Mouse (Mus musculus): ENCODE data around the gene Ldlr. TPM values are rescaled to one million over a fixed set of nuclear protein-coding genes. Genes with fewer than 3 reads are reported as not detected.
"Not testable (repeated sequence)": the region's sequence is repeated elsewhere in the genome, so short reads cannot be mapped to it uniquely, and the experiment has no call there.

Gene Ldlr
- polyA plus RNA-seq, 1 experiment = 17.9 TPM

DNA sequence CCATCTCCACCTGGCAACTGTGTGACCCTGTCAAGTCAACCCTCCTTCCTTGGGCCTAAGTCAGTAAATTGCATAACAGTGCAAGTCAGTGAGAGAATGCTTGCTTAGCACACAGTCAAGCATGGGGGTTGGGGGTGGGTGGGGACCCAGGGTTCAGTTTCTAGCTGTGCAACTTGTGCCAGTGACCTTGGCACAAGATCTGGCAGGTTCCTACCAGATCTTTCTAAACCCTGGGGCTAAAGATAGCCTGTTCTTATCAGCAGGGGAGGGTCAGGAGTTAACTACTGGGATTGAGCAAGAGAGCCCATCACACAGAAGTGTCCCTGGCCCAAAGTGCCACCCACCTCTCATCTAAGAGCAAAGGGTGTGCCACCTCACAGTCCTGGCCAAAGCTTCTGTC is 38.9 kb downstream of the Ldlr start:
- no peak overlapping the region for H3K27ac ChIP-seq (ENCODE audit: insufficient read depth, low read length)
- TF ChIP-seq POLR2A (IDR thresholded peaks at IDR 0.05; ENCODE audit: extremely low read depth, insufficient read depth, low read length) = no peak
- TF ChIP-seq CTCF (IDR thresholded peaks at IDR 0.05; ENCODE audit: extremely low read depth, insufficient read depth, low read length) = no peak
- H3K4me1 ChIP-seq (ENCODE audit: control insufficient read depth, insufficient read depth, low read length) = no peaks in the 10 kb centered on the region
- H3K4me3 ChIP-seq (ENCODE audit: insufficient read depth, low read length) = no peak overlapping the region

DNA sequence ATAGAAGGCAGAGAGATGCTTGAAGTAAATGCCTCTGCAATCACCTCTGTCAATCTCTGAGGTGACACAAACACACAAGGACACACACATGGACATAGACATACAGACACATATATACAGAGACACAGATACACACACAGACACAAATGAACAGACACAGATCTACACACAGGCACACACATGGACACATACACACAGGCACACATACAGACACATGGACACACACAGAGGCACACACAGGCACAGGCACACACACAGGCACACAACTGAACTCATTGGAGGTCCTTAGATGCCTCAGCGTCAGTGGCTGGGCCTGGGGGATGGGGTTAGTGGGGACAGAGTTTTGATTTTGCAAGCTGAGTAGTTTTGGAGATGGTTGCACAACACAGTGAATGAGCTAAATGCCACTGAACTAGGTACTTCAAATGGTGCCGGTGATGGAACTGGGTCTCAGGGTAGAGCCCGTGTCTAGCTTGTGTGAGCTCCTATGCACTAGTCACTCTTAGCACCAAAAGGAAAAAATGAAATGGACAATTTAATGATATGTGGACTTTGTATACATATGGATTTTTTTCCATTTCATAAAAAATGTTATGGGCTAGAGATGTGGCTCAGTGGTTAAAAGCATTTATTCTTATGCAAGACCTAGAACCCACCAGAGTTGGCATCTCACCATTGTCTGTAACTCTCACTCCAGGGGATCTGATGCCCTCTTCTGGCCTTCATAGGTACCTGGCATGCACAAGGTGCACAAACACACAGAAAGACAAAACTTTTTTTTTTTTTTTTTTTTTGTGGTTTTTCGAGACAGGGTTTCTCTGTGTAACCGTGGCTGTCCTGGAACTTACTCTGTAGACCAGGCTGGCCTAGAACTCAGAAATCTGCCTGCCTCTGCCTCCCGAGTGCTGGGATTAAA is 41.1 kb downstream of the Ldlr start:
- TF ChIP-seq CTCF (IDR thresholded peaks at IDR 0.05; ENCODE audit: extremely low read depth, insufficient read depth, low read length) (no peak), POLR2A (IDR thresholded peaks at IDR 0.05; ENCODE audit: extremely low read depth, insufficient read depth, low read length) (no peak)
- H3K4me1 ChIP-seq (ENCODE audit: control insufficient read depth, insufficient read depth, low read length) = no peaks in the 10 kb centered on the region
- H3K4me3 ChIP-seq (ENCODE audit: insufficient read depth, low read length) = no peak overlapping the region
- no peak overlapping the region for H3K27ac ChIP-seq (ENCODE audit: insufficient read depth, low read length)

DNA sequence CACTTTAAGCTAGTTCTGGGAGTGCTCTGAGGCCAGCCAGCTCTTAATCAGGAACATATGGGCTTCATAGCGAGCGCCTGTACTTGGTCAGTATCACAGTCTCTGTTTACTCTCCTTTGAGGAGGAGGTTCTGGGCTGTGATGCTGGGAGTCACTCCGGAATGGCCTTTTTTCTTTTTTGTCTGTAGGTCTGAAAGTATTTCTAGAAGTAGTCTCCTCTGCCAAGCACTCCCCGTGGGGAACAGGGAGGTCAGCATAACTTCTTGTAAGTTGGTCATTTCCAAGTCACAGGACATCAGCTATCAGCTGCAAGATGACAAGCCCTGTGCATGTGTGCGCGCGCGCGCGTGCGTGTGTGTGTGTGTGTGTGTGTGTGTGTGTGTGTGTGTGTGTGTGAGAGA is 44.6 kb downstream of the Ldlr start:
- Histone ChIP-seq H3K27ac (ENCODE audit: insufficient read depth, low read length) (no peak overlapping the region), H3K4me1 (ENCODE audit: control insufficient read depth, insufficient read depth, low read length) (no peaks in the 10 kb centered on the region), H3K4me3 (ENCODE audit: insufficient read depth, low read length) (no peak overlapping the region)
- no peak for TF ChIP-seq POLR2A (IDR thresholded peaks at IDR 0.05; ENCODE audit: extremely low read depth, insufficient read depth, low read length)
- TF ChIP-seq CTCF (IDR thresholded peaks at IDR 0.05; ENCODE audit: extremely low read depth, insufficient read depth, low read length) = no peak

DNA sequence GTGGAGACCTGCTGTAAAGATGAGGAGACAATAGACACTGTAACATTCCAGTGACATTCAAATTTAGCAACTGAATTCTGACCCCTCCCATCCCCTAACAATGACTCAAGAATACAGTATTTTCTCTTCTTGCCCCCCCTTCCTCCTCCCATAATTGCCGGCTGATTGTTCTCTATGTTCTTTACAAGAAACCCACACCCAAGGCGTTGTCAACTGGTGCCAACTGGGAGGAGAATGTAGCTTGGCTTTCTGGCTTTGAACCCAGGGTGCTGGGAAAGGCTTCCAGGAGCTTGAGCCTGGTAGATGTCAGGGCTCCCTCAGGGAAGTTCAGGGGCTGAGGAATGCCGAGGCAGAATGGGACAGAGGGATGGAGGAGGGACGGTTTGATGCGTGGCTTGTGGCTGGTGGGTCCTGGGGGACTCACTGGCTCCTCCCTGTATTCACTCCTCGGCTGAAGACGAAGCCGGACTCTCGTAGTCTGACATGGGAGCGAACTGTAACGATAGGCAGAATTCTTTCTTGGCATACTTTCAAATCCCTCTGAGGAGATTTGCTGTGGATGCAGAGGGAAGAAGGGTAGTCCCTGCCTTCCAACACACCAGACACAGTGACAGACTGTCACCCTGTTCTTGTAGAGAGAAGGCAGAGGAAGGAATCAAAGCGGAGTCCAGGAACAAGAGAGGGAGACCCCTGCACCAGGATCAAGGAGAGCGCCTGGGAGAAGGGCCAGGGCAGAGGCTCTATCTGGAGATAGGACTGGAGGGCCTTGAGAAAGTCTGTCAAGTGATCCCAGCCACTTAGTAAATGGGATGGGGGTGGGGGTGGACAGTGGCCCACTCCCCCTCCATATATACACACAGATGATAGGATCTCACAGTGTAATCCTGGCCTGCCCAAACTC is 45.5 kb downstream of the Ldlr start:
- TF ChIP-seq POLR2A (IDR thresholded peaks at IDR 0.05; ENCODE audit: extremely low read depth, insufficient read depth, low read length) (no peak), CTCF (IDR thresholded peaks at IDR 0.05; ENCODE audit: extremely low read depth, insufficient read depth, low read length) (no peak)
- Histone ChIP-seq H3K27ac (ENCODE audit: insufficient read depth, low read length) (no peak overlapping the region), H3K4me3 (ENCODE audit: insufficient read depth, low read length) (no peak overlapping the region), H3K4me1 (ENCODE audit: control insufficient read depth, insufficient read depth, low read length) (no peaks in the 10 kb centered on the region)

DNA sequence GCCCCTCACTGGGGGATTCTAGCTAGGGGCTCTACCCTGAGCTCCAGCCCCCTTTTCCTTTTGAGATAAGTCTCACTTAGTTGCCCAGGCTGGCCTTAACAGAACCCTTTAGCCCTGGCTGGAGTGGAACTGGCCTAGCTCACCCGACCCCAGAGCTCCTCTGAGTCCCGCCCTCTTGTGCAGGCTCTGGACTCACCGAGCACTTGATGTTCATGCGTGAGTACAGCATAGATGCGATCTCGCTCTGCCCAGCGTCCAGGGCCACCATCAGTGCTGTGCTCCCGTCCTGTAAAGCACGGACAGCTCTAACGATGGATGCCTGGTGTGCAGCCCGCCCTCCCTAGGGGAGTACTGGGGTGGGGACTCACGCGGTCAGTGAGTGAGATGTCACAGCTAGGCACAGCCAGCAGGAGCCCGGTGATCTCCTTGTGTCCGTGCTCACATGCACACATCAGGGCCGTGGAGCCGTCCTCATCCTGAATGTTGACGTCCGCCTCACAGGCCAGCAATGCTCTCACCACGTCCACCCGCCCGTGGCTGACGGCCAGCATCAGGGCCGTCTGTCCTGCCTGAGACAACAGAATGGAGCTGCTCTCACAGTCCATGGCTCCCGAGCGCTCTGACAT is 46.4 kb downstream of the Ldlr start:
- H3K27ac ChIP-seq (ENCODE audit: insufficient read depth, low read length) = no peak overlapping the region
- TF ChIP-seq POLR2A (IDR thresholded peaks at IDR 0.05; ENCODE audit: extremely low read depth, insufficient read depth, low read length) = no peak
- TF ChIP-seq CTCF (IDR thresholded peaks at IDR 0.05; ENCODE audit: extremely low read depth, insufficient read depth, low read length) = no peak

DNA sequence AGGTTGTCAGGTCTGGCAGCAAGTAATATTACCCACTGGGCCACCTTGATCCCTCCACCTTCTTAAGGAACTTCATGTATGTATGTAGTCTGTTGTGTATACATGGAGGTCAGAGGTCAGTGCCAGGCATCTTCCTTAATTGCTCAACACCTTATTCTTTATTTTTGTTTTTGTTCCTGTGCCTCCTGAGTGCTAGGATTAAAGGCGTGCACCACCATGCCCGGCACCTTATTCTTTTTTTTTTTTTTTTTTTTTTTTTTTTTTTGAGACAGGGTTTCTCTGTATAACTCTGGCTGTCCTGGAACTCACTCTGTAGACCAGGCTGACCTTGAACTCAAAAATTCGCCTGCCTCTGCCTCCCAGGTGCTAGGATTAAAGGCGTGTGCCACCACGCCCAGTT is 50.1 kb downstream of the Ldlr start:
- H3K4me3 ChIP-seq (ENCODE audit: insufficient read depth, low read length); H3K4me1 ChIP-seq (ENCODE audit: control insufficient read depth, insufficient read depth, low read length); H3K27ac ChIP-seq (ENCODE audit: insufficient read depth, low read length): not testable (repeated sequence)

More for the DNA sequence above, 46.4 kb downstream of the Ldlr start:
- Histone ChIP-seq H3K4me1 (ENCODE audit: control insufficient read depth, insufficient read depth, low read length) (no peaks in the 10 kb centered on the region), H3K4me3 (ENCODE audit: insufficient read depth, low read length) (no peak overlapping the region)

DNA sequence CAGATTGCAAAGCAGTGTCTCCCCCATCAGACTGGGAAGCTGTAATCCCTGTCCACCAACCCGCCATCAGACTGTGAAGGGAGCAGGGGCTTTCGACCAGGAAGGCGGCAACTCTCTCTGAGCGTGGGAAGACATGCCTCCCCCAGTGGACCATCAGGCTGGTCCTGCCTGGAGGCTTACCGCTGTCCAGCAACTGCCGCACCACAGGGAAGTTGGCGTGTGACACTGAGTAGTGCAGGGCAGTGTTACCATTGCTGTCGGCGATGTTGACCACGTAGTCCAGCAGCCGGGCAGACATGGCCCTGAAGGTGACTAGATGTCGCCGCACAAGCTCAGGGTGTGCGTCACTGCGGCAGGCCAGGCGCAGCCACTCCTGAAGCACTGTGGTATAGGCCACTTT is 51.1 kb downstream of the Ldlr start:
- no peaks in the 10 kb centered on the region for H3K4me1 ChIP-seq (ENCODE audit: control insufficient read depth, insufficient read depth, low read length)
- H3K27ac ChIP-seq (ENCODE audit: insufficient read depth, low read length) = no peak overlapping the region
- TF ChIP-seq CTCF (IDR thresholded peaks at IDR 0.05; ENCODE audit: extremely low read depth, insufficient read depth, low read length) (no peak), POLR2A (IDR thresholded peaks at IDR 0.05; ENCODE audit: extremely low read depth, insufficient read depth, low read length) (no peak)
- H3K4me3 ChIP-seq (ENCODE audit: insufficient read depth, low read length) = no peak overlapping the region

DNA sequence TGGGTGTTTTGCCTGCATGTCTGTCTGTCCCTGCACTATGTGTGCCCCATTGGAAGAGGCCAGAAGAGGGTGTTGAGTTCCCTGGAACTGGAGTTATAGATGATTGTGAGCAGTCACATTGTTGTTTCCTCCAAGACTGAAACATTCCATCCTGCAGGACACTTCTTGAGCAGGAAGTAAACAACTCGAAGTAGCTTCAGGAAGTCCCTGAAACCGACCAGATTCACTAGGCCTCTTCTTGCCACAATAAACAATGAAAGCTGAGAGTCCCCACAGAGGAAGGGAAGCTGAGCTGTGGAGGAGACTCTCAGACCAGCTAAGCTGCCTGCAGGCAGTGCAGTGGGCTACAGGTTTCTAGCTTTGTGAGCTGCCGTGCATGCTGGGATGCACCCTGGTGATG is 54.4 kb downstream of the Ldlr start:
- H3K27ac ChIP-seq (ENCODE audit: insufficient read depth, low read length) = no peak overlapping the region
- no peaks in the 10 kb centered on the region for H3K4me1 ChIP-seq (ENCODE audit: control insufficient read depth, insufficient read depth, low read length)
- TF ChIP-seq CTCF (IDR thresholded peaks at IDR 0.05; ENCODE audit: extremely low read depth, insufficient read depth, low read length) = no peak
- no peak for TF ChIP-seq POLR2A (IDR thresholded peaks at IDR 0.05; ENCODE audit: extremely low read depth, insufficient read depth, low read length)
- no peak overlapping the region for H3K4me3 ChIP-seq (ENCODE audit: insufficient read depth, low read length)

DNA sequence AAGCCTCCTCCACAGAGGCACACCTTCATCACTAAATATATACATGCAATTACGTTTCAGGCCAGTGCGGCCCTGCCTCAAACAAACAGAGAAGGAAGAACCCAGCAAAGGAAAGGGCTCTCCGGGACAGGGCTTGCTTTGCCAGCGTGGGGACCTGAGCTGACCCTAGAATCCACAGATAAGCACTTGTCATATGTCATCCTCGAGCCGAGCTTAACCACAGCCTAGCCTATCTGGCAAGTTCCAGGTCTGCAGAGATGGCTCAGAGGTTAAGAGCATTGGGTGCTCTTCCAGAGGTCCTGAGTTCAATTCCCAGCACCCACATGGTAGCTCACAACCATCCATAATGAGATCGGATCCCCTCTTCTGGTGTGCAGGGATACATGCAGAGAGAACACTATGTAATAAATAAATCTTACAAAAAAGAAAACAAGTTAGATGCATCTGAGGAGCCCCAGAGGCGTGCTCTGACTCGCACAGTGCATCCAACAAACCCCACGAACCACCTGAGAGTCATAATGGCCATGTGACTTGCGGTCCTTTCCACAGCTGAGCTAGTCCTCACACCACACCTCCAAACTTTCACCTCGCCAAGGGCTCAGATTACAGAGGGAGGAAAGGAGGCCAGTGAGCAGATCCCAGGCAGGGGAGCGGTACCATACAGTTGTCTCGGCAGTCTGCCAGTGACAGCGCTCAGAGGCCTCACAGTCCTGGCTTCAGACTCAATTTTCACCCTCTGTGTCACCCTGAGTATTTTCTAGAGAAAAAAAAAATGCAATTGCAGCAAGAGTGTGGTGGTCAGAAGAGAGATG is 58.6 kb downstream of the Ldlr start:
- no peak overlapping the region for H3K27ac ChIP-seq (ENCODE audit: insufficient read depth, low read length)
- H3K4me3 ChIP-seq (ENCODE audit: insufficient read depth, low read length) = no peak overlapping the region
- no peaks in the 10 kb centered on the region for H3K4me1 ChIP-seq (ENCODE audit: control insufficient read depth, insufficient read depth, low read length)
- no peak for TF ChIP-seq CTCF (IDR thresholded peaks at IDR 0.05; ENCODE audit: extremely low read depth, insufficient read depth, low read length)
- TF ChIP-seq POLR2A (IDR thresholded peaks at IDR 0.05; ENCODE audit: extremely low read depth, insufficient read depth, low read length) = no peak

All from cortical plate, adult 2 months (tissue).